Mouse (Mus musculus): Measurements from ENCODE around the gene Glod5.
"Not testable (repeated sequence)": the region's sequence is repeated elsewhere in the genome, so short reads cannot be mapped to it uniquely, and the experiment has no call there.

The Glod5 gene
- long read RNA-seq, experiment 1 = 0 reads
- long read RNA-seq, experiment 2 = 0 reads

DNA sequence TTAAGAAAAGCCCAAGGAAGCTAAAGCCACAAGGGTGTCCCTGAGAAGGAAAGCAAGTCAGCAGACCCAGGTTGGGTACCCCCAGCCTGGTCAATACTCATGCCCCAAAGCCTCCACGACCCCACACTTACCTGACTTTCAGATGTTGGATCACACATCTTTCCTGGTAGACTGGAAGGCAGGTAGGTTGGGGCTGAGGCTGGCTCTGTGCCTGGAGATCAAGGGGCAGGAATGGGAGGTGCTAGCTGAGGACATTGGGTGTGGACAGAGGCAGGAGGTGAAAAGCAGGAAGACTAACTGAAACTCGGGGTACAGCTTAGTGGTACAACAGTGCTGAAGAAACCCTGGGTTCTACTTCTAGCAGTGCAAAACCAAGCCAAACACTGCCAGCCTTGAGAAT is at the start of gene Glod5:
Gene Glod5, minus strand, starts transcription at position 207 of the 400 bp plus-strand sequence.
- intact Hi-C loops (cut with DNase I) = loop anchor here (5.0 kb wide), 1 partner anchor 101 kb away; the partner anchor contains the start of gene Pcsk1n

DNA sequence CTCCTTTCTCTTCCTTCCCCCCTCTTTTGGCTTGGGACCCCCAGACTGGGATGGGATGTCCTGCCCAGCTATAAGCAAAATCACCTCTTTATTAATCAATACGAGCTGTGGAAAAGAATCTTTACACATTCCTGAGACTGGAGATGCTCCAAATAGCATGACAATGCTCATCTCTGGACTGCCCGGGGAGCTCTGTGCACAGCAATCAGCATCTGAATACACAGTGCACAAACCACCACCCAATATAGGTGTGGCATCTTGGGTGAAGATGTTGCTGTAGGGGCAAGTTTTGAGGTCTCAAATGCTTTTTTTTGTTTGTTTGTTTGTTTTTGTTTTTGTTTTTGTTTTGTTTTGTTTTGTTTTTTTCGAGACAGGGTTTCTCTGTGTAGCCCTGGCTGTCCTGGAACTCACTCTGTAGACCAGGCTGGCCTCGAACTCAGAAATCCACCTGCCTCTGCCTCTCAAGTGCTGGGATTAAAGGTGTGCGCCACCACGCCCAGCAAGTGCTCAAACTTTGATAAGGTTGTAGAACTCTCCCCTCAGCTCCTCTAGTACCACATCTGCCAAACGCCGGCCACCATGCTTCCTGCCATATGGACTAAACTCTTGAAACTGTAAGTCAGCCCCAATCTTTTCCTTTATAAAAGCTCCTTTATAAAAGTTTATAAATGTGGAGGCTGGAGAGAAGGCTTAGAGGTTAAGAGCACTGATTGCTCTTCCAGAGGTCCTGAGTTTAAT is 32.9 kb upstream of the Glod5 start:
- intact Hi-C loops (cut with DNase I) = not testable (repeated sequence)

DNA sequence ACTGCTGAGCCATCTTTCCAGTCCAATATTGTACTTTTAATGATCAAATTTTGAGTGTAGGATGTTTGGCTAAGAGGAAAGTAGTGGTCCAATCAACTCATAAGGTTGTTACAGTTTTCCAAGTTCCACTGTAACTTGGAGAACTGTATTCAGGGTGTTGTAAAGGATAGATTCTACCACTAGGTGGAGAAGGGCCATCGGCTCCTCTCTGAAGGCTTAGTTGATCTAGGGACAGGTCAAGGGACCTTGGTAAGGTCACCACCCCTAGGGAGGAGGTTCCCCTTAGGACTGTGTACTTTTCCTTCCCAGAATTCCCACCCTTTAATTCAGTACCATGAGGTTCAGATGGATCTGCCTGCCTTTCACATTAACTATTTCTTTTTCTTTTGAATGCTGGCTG is 14.7 kb upstream of the Glod5 start:
- intact Hi-C loops (cut with DNase I) = loop anchor here (5.0 kb wide), 1 partner anchor 84 kb away; no protein-coding TSS in a partner anchor

DNA sequence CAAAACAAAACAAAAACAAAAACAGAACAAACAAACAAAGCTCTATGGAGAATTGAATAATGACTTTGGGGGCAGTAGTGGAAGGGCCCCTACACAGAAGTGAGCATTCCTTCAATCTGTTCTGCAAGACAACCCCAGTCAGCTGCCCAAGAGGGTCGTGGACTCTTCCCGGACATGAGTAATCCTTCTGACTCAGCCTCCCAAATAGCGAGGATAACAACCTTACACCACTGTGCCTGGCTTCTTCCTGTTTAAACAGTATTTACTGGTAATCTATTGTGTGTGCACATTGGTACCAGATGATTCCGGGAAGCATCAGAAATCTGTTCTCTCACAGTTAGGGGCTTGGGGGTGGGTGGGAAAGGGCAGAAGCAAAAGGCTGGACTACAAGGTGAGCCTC is 8.5 kb upstream of the Glod5 start:
- intact Hi-C loops (cut with DNase I) = no loop called here

DNA sequence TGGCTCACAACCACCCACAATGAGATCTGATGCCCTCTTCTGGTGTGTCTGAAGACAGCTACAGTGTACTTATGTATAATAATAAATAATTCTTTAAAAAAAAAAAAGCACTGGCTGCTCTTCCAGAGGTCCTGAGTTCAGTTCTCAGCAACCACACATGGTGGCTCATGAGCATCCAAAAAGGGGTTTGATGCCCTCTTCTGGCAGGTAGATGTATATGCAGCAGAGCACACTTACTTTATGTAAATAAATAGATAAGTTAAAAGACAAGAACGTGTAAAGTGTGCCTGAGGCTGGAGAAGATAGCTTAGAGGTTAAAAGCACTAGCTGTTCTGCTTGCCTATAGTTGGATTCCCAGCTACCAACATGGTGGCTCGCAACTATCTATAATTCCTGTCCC is 6.5 kb upstream of the Glod5 start:
- intact Hi-C loops (cut with DNase I) = no loop called here

DNA sequence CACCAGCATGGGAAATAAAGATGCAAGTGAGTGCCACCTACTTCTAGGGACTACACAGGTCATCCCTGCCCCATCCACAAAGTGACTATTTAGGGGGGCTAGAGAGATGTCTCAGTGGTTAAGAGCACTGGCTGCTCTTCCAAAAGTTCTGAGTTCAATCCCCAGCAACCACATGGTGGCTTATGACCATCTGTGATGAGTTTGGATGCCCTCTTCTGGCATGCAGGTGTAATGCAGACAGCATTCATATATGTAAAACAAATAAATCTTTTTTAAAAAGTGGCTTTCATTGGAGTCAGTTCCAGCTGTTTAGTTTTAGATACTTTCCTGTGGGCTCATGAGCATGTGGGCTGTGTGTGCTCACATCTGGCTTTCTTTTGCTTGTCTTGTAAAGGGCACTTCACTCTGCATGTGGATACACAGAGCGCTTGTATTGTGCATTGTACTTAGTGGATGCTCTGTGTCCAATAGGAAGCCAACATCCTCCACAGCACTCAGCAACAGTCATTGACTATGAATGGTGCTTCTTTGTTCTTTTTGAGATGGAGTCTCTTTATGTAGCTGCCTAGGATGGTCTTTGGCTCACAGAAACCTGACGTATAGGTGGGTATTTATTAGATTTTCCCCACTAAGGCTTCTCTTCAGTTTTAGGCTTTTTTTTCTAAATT is 2.0 kb upstream of the Glod5 start:
- intact Hi-C loops (cut with DNase I) = no loop called here

DNA sequence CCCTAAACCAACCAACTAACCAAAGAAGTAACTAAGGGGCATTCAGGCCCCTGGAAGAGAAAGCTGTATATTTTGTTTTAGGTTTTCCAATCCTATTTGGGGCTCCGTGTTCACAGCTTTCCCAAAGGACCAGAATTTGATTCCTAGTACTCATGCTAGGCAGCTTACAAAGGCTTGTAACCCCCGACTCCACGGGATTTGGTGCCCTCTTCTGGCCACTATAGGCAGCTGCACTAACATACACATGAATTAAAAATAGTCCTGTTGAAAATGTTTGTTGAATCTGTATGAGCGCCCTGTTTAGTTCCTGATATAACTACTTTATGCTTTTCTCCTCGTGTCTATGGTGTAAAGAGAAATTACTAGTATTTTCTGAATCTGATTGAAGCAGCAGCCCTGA is 1.1 kb downstream of the Glod5 start:
- intact Hi-C loops (cut with DNase I) = loop anchor here (5.0 kb wide), 1 partner anchor 100 kb away; the partner anchor contains the start of gene Pcsk1n

DNA sequence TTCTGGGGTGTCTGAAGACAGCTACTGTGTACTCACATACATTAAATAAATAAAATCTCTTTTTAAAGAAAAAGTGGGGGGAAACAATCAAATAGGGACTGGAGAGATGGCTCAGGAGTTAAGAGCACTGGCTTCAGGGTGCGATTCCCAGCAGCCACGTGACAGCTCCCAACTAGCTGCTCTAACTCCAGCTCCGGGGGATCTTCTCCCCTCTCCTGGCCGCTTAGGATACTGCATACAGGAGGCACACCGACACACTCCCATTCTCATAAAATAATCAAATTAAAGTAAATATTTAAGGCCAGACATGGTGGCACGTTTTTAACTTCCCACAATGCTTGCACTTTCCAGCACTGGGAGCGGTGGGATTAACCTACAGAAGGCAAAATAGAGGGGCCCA is 2.6 kb downstream of the Glod5 start:
- intact Hi-C loops (cut with DNase I) = loop anchor here (5.0 kb wide), 1 partner anchor 98 kb away; the partner anchor contains the start of gene Pcsk1n

DNA sequence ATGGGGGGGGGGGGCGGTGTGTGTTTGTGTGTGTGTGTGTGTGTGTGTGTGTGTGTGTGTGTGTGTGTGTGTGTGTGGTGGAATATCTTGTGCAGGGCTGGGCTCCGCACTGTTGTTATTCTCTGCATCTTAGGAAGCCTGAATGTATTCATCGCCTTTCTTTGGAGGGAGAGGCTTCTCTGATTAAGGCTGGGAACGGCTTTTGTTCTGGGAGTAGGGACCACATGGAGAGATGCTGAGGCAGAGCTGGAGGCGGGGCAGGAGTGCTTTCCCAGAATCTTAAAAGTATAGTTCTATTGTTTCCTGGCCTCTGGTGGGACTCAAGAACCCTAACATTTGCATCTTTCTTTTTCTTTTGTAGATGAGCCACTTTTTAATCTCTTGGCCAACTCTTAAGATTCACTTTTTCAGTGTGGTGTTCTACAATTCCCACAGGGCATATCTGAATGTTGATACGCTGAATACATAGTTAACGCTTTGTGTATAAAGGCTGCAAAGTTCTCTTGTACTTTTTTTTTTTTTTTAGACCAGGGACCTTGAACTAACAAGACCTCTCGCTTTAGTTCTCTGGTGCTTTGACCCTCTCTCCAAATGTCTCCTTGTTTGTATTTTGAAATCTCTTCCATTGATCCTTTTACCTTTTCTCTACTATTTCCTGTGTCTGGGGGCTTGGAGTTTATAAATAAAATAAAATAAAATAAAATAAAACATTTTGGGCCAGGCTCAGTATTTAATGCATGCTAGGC is 4.5 kb downstream of the Glod5 start:
- intact Hi-C loops (cut with DNase I) = no loop called here

DNA sequence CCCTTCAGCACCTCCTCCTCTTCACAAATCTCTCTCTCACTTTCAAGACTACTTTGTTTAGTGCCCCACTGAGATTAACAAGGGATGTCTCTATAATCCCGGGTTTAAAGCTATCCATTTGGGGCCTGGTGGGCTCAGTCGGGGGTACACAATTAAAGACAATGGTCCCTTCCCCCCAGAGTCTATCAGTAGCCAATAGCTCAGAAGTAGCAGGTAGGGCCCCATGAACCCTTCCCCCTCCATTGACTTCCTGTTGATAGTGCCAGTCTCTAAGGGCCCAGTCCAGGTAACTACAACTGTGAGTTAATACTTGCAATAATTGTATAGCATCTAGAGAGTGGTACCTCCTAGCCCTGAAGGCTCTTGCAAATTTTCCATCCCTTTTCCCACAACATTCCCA is 5.1 kb downstream of the Glod5 start:
- intact Hi-C loops (cut with DNase I) = no loop called here

DNA sequence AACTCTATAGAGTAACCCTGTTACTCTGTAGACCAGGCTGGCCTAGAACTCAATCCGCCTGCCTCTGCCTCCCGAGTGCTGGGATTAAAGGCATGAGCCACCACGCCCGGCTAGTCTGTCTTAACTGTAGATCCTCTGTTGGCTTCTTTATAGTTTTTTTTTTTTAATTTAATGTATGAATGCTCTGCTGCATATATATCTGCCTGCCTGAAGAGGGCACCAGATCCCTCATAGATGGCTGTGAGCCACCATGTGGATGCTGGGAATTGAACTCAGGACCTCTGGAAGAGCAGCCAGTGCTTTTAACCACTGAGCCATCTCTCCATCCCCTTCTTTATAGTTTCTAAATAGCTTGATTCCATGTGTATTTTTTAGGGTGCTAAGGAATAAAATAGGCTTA is 8.9 kb downstream of the Glod5 start:
- intact Hi-C loops (cut with DNase I) = not testable (repeated sequence)

DNA sequence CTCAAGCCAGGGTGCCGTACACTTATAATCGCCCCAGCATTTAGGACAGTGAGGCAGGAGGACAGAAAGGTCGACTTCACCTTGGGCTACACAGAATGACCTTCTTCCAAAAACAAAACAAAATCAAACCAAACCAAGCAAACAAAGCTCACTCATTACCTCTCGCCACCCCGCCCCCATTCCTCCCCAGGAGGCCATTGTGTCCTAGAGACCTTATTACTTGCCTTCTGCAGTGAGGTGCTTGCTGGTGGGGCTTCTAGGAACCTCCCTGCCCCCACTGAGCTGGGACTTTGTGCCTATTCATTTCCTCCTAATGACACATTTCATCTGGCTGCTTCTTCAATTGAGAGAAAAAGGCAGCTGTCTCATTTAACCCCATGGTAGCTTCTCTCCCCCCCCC is 9.7 kb downstream of the Glod5 start:
- intact Hi-C loops (cut with DNase I) = no loop called here

DNA sequence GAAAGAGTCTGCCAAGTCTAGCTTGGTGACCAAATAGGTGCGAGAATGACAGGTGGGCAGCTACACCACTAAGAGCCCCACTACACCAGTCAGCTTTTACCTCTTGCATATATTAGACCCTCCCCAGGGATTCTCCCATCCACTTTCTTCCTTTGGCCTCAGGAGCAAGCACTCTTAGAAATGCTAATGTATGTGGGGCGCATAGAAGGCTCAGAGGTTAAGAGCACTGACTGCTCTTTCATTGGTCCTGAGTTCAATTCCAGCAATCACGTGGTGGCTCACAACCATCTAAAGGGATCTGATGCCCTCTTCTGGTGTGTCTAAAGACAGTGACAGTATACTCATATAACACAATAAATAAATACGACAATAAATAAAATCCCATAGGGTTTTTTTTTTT is 15.3 kb downstream of the Glod5 start:
- intact Hi-C loops (cut with DNase I) = no loop called here

DNA sequence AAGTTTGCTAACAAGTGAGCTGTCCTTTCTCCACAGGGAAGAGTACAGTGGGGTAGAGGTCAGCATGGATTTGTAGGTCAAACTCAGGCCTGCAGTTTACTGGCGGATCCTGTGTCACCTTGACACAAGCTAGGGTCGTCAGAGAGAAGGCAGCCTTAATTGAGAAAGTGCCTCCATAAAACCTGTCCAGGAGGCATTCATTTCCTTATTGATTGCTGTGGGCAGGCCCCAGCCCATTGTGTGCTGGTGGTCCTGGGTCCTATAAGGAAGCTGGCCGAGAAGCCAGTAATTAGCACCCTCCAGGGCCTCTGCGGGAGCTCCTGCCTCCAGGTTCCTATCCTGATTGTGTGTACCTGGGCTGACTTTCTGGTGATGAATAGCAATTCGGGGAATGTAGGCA is 16.3 kb downstream of the Glod5 start:
- intact Hi-C loops (cut with DNase I) = no loop called here

DNA sequence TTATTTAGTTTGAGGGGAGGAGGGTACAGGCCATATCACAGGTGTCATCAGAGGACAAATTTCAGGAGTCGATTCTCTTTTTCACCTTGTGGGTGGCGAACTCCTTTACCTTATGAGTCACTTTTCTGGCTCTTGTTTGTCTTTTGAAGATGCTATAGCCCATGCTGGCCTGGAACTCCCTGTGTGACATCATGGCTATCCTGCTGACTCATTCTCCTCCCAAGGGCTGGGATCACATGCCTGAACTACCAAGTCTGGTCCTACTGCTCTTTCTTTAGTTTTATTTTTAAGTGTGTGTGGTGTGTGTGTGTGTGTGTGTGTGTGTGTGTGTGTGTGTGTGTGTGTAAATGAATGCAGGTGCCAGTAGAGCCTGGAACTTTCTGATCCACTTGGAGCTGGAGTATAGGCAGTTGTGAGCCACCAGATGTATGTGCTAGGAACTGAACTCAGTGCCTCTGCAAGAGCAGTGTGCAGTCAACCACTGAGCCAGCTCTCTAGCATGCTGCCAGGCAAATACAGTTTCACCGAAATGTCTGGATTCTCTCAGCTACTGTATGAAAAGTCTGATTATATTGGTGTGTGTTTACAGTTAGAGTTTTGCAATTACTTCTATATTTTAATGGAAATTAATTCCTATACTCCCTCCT is 17.6 kb downstream of the Glod5 start:
- intact Hi-C loops (cut with DNase I) = no loop called here

DNA sequence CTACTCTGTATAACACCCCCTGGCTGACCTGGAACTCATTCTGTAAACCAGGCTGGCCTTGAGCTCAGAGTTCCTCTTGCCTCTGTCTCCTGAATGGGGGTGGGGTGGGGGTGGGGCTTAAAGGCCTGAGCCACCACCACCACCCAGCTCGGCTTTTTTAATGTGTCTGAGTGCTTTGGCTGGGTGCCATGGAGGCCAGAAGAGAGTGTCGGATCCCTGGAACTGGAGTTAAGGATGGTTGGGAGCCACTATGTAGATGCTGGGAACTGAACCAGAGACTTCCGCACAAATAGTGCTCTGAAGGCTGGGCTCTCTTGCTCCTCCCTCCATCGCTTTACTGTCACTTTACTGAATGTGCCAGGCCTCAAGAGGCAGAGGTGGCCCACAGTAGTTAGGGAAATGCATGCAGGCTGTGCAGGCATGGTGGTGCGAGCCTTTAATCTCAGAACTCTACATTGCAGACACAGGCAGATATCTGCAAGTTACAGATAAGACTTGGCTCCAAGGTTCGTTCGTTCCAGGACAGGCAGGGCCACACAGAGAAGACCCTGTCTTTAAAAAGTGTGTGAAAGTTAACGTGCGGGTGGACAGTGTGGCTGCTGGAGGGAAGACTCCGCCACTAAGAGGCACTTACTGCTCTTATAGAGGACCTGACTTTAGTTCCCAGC is 25.1 kb downstream of the Glod5 start:
- intact Hi-C loops (cut with DNase I) = no loop called here

DNA sequence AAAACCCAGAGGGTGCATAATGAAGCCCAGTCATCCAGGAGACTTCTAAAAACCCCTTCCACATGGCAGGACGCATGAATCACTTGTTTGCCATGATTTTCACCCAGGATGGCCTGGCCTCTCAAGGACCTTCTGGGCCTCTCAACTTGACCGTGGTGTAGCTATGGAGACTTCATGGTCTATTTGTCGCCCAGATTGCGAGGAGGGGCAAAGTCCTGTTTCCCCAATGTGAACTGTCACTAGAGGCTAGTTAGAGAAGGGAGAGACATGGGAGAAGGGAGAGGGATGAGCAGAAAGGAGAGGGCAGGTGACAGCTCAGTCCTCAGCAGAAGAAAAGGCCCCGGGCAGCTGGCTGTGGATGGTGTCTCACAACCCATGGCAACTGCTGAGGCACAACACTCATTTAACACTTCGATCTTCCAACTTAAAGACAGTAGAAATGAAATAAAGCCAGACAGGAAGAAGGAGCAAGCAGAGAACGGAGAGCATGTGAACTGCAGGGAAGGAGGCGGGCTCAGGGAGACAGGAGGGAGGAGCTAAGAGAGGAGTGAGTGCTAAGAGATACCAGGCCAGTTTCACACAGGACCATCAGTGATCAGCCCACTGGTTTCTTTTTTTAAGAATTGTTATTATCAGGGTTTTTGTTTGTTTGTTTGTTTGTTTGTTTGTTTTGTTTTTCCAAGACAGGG is 25.8 kb downstream of the Glod5 start:
- intact Hi-C loops (cut with DNase I) = no loop called here

DNA sequence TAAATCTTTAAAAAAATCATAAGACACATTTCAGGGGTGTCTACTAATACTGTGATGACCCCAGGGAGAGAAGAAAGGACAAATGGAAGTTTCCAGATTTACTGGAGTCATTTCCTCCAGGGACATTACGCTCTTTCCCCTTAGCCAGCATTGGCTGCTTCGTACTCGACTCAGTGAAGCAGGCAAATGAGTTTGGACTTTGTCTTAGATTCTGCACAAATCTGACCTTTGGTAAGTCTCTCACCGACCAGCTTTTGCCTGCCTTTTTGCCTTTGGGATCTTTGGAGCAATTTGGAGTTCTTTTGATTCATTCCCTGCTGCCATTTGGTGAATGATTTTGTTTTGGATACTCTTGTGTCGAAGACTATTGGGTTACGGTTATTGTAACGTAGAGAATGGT is 36.9 kb downstream of the Glod5 start:
- intact Hi-C loops (cut with DNase I) = no loop called here

DNA sequence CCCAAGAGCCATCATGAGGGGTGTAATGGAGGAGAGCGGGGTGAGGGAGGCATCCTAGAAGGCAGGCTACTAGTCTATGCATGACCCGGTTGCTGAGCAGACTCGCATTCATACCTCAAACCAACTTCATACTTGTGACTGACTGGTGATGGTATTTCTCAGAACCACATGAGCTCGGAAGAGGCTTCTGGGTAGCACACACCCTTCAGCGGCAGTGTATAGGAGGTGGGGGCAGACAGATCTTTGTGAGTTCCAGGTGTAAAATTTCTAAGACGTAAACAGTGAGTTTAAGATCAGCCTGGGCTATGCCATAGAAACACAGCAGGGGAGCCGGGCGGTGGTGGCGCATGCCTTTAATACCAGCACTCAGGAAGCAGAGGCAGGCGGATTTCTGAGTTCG is 40.4 kb downstream of the Glod5 start, which contains the start of gene Gata1:
Gene Gata1, minus strand, starts transcription at position 180 of the 400 bp plus-strand sequence.
- intact Hi-C loops (cut with DNase I) = no loop called here

DNA sequence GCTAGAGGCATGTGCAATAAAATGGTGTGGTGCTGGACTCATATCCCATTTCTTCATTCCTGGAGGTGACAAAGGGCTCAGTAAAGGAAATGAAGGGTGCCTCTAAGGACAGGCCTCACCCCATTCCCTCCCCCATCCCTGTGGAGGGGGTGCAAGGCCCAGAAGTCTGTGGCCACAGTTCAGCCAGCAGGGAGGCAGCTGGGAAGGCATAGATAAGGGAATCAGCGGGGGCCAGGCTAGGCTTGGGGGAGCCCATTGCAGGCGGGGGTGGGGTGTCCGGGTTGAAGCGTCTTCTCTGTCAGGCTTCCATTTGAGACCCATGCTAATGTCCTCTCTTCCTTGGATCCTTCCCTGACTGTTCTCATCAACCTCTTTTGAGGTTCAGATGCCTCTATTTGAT is 47.0 kb downstream of the Glod5 start:
- intact Hi-C loops (cut with DNase I) = no loop called here

Data from adrenal gland (tissue).